Mouse (Mus musculus) stomach, embryonic 15.5 days (tissue): ENCODE data around the gene Pld1. TPM values are rescaled to one million over a fixed set of nuclear protein-coding genes. Genes with fewer than 3 reads are reported as not detected.

Experiments
- ATAC-seq: fragments of 200-750 bp; cut with Nextera tagmentation; 2 replicates; pipeline ENCODE4 v1.8.0; 2017; ENCODE audit warnings: low read depth, moderate number of reproducible peaks, moderate TSS enrichment; ENCODE audit not compliant: insufficient read depth, low FRiP score
- H3K27ac ChIP-seq: fragments of 300-500 bp; sonication (generic); 2 replicates; pipeline ENCODE4 v1.5.1; 2015; ENCODE audit warnings: mild to moderate bottlenecking, inconsistent platforms
- H3K27me3 ChIP-seq: fragments of 300-500 bp; sonication (generic); replicated peaks from 2 replicates; pipeline ENCODE4 v1.6.1; 2015; ENCODE audit warnings: inconsistent platforms
- H3K36me3 ChIP-seq: fragments of 300-500 bp; sonication (generic); 2 replicates; pipeline ENCODE4 v1.6.1; 2015; ENCODE audit warnings: inconsistent platforms
- H3K4me1 ChIP-seq: fragments of 300-500 bp; sonication (generic); 2 replicates; pipeline ENCODE4 v1.6.1; 2015; ENCODE audit warnings: inconsistent platforms
- H3K4me2 ChIP-seq: fragments of 300-500 bp; sonication (generic); 2 replicates; pipeline ENCODE4 v1.6.1; 2015; ENCODE audit warnings: mild to moderate bottlenecking, inconsistent platforms
- H3K4me3 ChIP-seq: fragments of 300-500 bp; sonication (generic); replicated peaks from 2 replicates; pipeline ENCODE4 v1.5.1; 2015; ENCODE audit warnings: inconsistent platforms
- H3K9ac ChIP-seq: fragments of 300-500 bp; sonication (generic); 2 replicates; pipeline ENCODE4 v1.6.1; 2015; ENCODE audit warnings: inconsistent platforms
- H3K9me3 ChIP-seq: fragments of 300-500 bp; sonication (generic); 2 replicates; pipeline ENCODE4 v1.6.1; 2016; ENCODE audit warnings: inconsistent platforms
- WGBS: fragments of 180-500 bp; shearing (Covaris S2); methylation state at CpG from one replicate; pipeline ENCODE4 v1.1.7; 2015; 5-methylcytosine and 5-hydroxymethylcytosine counted together
- polyA plus RNA-seq: library from polyadenylated mRNA; unstranded; fragments of >200 nt; fragmentation: Nextera tagmentation; extraction: Ambion mirVana; gene quantifications from 2 replicates; pipeline ENCODE4 v1.2.1, GENCODE M21; 2015

Gene Pld1
- polyA plus RNA-seq, result 7.1 and 9.6 TPM in 2 replicates

DNA sequence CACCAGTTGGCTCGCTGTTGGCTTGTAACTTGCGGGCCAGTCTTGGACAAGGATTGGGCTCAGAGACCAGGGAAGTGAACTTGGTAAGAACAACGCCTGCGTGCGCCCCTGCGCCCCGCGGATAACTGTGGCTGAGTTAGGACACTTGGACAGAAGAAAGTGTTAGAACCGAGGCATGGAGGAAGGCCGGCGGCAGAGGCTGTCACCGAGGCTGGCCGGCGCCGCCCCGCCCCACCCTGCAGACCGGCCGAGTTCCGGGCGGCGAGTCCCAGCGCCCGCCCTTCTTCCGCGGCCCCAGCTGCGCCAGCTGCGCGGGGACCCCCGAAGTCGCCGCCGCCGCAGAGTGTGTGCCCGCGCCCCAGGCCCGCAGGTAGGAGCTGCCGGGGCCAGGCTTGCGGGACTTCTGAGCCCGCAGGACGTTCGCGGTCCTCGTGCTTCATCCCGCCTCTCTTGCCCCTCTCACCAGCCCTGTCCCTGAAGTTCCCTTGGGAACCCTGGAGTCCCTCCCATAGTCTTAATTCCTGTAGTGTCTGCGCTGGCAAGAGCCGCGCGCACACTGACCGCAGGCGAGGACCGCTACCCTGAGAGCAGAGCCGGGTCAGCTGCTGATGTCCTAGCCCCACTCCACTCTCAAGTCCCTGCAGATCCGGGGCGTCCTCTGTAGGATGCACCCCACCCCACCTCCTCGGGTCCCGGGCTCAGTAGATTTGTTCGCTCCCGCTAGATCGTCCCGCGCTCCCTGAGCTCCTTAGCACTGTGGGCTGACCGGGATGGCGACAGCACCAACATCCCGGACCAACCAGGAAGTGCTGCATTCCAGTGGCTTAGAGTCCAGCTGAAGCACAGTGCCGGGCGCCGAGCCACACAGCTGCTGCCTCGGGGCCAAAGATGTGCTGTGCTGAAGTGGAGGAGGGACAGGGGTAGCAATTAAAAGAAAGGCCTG, at the start of gene Pld1:
Gene Pld1, plus strand, starts transcription at position 315 of the 943 bp plus-strand sequence.
- peak within 1 kb of the TSS; percentile 87 for H3K27ac ChIP-seq
- peak within 1 kb of the TSS; percentile 97 for H3K4me2 ChIP-seq
- no peaks in the 10 kb centered on the region for H3K36me3 ChIP-seq
- H3K27me3 ChIP-seq, result no peaks in the 10 kb centered on the region
- peaks cover 7% of the 10 kb centered on the region; the same call in 1 of the 2 replicates for H3K4me1 ChIP-seq
- H3K9ac ChIP-seq, result peak within 1 kb of the TSS; percentile 65; the same call in 1 of the 2 replicates
- H3K4me3 ChIP-seq, result peak within 1 kb of the TSS; percentile 65
- WGBS, result under 1% methylated on average over 67 of the region's 68 CpGs
- ATAC-seq, result peak; percentile 87
- no peaks in the 10 kb centered on the region for H3K9me3 ChIP-seq

DNA sequence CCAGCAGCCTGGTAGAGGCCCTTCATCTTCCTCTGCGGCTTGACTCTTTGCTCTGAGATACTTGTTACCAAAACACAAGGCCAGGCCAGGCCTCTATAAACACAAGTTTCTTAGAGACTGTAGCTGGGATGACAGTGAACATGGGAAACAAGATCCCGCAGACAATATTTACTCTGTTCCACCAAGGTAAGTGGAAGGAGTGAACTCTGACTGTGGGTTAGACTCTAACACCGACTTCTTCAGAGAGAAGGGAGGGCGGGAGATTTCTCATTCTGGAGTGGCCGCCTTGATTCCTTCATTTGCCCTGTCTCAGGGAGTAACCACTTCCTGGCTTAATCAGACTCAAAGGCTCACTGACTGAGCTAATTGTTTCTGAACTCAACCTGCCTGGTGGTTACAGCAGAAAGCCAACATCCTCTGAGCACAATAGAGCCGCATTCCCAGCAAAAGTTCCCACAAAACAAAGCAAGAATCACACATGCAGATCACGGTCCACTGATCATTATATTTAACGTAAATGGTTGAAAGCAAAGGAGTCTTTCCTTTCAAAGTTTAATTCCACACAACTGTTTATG, 42.1 kb upstream of the Pld1 start, which contains the start of gene Tmem212:
Gene Tmem212, minus strand, starts transcription at position 51 of the 575 bp plus-strand sequence.
- peaks cover 16% of the 10 kb centered on the region for H3K4me1 ChIP-seq
- no peaks in the 10 kb centered on the region for H3K27me3 ChIP-seq
- H3K36me3 ChIP-seq, result no peaks in the 10 kb centered on the region
- no peak within 1 kb of the TSS for H3K4me2 ChIP-seq
- 62% methylated on average over 8 of the region's 8 CpGs for WGBS
- ATAC-seq, result no peak
- H3K9me3 ChIP-seq, result no peaks in the 10 kb centered on the region
- H3K9ac ChIP-seq, result no peak within 1 kb of the TSS
- no peak within 1 kb of the TSS for H3K27ac ChIP-seq
- H3K4me3 ChIP-seq, result no peak within 1 kb of the TSS

- 59% methylated on average over 10 of the region's 10 CpGs for WGBS
- Histone ChIP-seq H3K4me1 (peaks cover 16% of the 10 kb centered on the region), H3K27me3 (no peaks in the 10 kb centered on the region), H3K9ac (no peak overlapping the region), H3K36me3 (no peaks in the 10 kb centered on the region), H3K4me3 (no peak overlapping the region), H3K9me3 (no peaks in the 10 kb centered on the region), H3K4me2 (no peak overlapping the region), H3K27ac (no peak overlapping the region)
- 0 out of 2 replicates have a peak, but pooled peaks have one; percentile 28 for ATAC-seq
Observed at GRCm38 (mm10) chr3:27898178-27898577, 40.3 kb upstream of the Pld1 start.

- H3K9ac ChIP-seq, result no peak overlapping the region
- H3K36me3 ChIP-seq, result no peaks in the 10 kb centered on the region
- H3K4me1 ChIP-seq, result peaks cover 16% of the 10 kb centered on the region
- no peaks in the 10 kb centered on the region for H3K27me3 ChIP-seq
- ATAC-seq, result no peak
- H3K4me2 ChIP-seq, result no peak overlapping the region; the same call in 1 of the 2 replicates
- no peak overlapping the region for H3K4me3 ChIP-seq
- 38% methylated on average over 13 of the region's 13 CpGs for WGBS
- H3K9me3 ChIP-seq, result no peaks in the 10 kb centered on the region
- H3K27ac ChIP-seq, result peak overlapping the region; percentile 71
Observed at GRCm38 (mm10) chr3:27899012-27899726, 39.3 kb upstream of the Pld1 start.

DNA sequence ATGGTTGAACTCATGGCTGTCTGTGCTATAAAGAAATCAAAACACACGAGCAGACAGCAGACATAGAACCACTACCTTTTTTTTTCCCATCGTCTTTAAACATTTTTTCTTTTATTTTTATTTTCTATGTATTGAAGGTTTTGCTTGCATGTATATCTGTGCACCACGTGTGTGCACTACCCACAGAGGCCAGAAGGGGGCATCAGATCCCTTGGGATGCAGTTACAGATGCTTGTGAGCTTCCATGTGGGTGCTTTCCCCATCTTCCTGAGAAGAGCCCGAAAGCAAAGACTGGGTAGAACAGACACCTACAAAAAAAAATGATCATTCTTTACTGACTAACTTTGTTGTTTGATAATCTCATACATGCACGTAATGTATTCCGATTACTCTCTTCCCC, 36.6 kb upstream of the Pld1 start:
- Histone ChIP-seq H3K36me3 (no peaks in the 10 kb centered on the region), H3K4me2 (no peak overlapping the region), H3K9ac (no peak overlapping the region), H3K27me3 (no peaks in the 10 kb centered on the region), H3K27ac (no peak overlapping the region), H3K9me3 (no peaks in the 10 kb centered on the region), H3K4me1 (peaks cover 16% of the 10 kb centered on the region), H3K4me3 (no peak overlapping the region)
- ATAC-seq, result no peak
- WGBS, result 86% methylated on average over 6 of the region's 6 CpGs

DNA sequence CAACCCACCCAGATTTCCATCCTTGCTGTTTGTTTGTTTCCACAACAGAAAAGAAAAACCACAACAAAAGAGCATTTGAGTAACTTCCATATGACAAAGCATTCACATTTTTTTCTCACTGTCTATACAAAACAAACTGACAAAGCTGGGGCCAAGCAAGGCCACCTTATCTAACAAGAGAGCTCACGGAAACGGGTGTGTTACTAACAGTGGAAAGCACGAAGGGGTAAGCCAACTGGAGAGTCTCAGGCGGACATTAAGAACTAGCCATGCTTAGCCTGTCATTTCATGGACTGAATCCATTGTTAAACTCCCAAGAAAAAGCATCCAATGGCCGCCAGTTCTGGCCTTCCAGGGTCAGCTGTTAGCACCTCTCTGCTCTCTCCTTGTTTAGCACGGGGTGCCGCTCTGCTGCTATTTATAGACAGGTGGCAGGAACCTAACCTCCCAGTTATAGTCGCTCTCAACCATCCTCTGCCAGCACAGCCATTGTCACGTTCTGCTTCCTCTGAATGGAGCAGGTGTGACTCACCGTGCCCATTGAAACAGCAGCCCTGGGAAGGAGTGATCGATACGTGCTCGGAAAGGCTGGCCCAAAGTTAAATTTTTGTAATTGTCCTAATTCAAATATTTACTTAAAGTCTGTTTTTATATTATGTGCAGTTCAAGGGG, 33.7 kb upstream of the Pld1 start:
- Histone ChIP-seq H3K4me3 (no peak overlapping the region), H3K27me3 (no peaks in the 10 kb centered on the region), H3K4me2 (peak overlapping the region; percentile 30; the same call in 1 of the 2 replicates), H3K36me3 (no peaks in the 10 kb centered on the region), H3K4me1 (peaks cover 3% of the 10 kb centered on the region; the same call in 1 of the 2 replicates), H3K27ac (peak overlapping the region; percentile 68; the same call in 1 of the 2 replicates), H3K9ac (no peak overlapping the region), H3K9me3 (no peaks in the 10 kb centered on the region)
- 27% methylated on average over 13 of the region's 13 CpGs for WGBS
- peak; percentile 82 for ATAC-seq

GRCm38 (mm10) chr3:27906647-27907209, 31.8 kb upstream of the Pld1 start:
- WGBS, result 68% methylated on average over 7 of the region's 7 CpGs
- Histone ChIP-seq H3K4me2 (no peak overlapping the region), H3K9ac (no peak overlapping the region), H3K27ac (no peak overlapping the region), H3K27me3 (no peaks in the 10 kb centered on the region), H3K4me1 (no peaks in the 10 kb centered on the region), H3K9me3 (no peaks in the 10 kb centered on the region), H3K4me3 (no peak overlapping the region), H3K36me3 (no peaks in the 10 kb centered on the region)
- ATAC-seq, result no peak

DNA sequence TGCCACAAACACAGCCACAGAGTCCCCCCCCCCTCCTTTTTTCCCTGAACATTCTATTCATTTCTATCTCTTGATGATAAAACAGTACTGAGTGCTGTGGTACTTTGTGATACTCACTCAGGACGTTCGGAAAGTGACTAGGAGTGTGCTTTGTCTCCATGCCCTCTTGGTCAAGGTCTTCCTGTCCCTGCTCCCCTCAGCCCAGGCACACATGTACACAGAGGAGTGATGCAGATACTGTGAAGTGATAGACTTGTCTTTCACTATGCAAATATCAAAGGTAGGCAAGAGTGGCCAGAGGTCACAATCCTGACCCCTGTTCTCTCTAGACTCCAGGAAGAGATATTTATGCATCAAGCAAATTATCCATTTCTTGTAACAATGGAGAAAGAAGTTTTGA, 31.2 kb upstream of the Pld1 start:
- no peak for ATAC-seq
- Histone ChIP-seq H3K27ac (no peak overlapping the region), H3K4me1 (no peaks in the 10 kb centered on the region), H3K4me3 (no peak overlapping the region), H3K36me3 (no peaks in the 10 kb centered on the region), H3K9ac (no peak overlapping the region), H3K9me3 (no peaks in the 10 kb centered on the region), H3K27me3 (no peaks in the 10 kb centered on the region), H3K4me2 (no peak overlapping the region)
- 66% methylated on average over 2 of the region's 2 CpGs for WGBS

DNA sequence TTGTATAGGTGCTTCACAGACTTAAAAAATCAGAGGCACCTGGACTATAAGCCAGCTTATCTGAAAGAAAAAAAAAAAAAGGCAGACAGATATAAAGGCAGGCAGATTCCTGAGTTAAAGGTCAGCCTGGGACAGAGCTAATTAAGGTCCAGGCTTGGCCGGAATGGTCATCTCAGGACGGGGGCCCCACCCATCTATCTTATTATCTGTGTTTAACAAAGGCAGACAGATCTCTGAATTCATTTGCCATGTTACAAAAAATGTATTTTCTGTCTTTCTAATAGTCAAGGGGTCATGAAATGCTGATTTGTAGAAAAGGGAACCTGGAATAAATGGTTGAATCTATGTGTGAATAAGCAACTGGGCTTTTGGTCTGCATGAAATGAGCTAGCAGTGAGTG, 30.2 kb upstream of the Pld1 start:
- Histone ChIP-seq H3K36me3 (no peaks in the 10 kb centered on the region), H3K9me3 (no peaks in the 10 kb centered on the region), H3K9ac (no peak overlapping the region), H3K27ac (no peak overlapping the region), H3K4me1 (no peaks in the 10 kb centered on the region), H3K4me2 (no peak overlapping the region), H3K4me3 (no peak overlapping the region), H3K27me3 (no peaks in the 10 kb centered on the region)
- ATAC-seq, result no peak
- 61% methylated on average over 2 of the region's 2 CpGs for WGBS

DNA sequence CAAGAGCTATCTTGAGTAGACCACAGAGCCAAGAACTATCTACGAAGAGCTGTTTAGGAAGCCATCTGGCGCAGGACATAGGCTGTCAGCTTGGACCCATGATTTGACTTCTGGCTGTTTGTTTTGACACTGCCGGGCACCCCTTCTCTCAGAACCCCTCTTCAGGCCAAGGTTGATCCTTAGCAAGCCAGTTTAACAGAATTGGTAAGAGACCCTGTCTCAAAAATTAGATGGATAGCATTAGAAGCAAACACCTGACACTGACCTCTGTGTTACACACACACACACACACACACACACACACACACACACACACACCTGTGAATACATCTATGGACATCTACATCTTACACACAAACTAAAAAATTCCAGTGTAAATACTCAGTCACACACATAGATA, 29.5 kb upstream of the Pld1 start:
- Histone ChIP-seq H3K27me3 (no peaks in the 10 kb centered on the region), H3K9ac (no peak overlapping the region), H3K4me3 (no peak overlapping the region), H3K27ac (no peak overlapping the region), H3K4me2 (no peak overlapping the region), H3K9me3 (no peaks in the 10 kb centered on the region), H3K4me1 (no peaks in the 10 kb centered on the region), H3K36me3 (no peaks in the 10 kb centered on the region)
- WGBS, result 88% methylated on average over 3 of the region's 3 CpGs
- ATAC-seq, result no peak
